Mouse (Mus musculus) hindbrain, embryonic 12.5 days (tissue): ENCODE data around the gene Mapk8. TPM values are rescaled to one million over a fixed set of nuclear protein-coding genes. Genes with fewer than 3 reads are reported as not detected.

Source experiments
- ATAC-seq: fragments of 200-750 bp; cut with Nextera tagmentation; 2 replicates; pipeline ENCODE4 v1.8.0; 2017; ENCODE audit warnings: moderate TSS enrichment; ENCODE audit not compliant: low FRiP score
- H3K27ac ChIP-seq: fragments of 300-500 bp; sonication (generic); 2 replicates; pipeline ENCODE4 v1.5.1; 2016; ENCODE audit warnings: mild to moderate bottlenecking
- H3K27me3 ChIP-seq: fragments of 300-500 bp; sonication (generic); 2 replicates; pipeline ENCODE4 v1.6.1; 2016; ENCODE audit warnings: mild to moderate bottlenecking
- H3K36me3 ChIP-seq: fragments of 300-500 bp; sonication (generic); 2 replicates; pipeline ENCODE4 v1.6.1; 2016; ENCODE audit warnings: mild to moderate bottlenecking
- H3K4me1 ChIP-seq: fragments of 300-500 bp; sonication (generic); 2 replicates; pipeline ENCODE4 v1.6.1; 2016
- H3K4me2 ChIP-seq: fragments of 300-500 bp; sonication (generic); replicated peaks from 2 replicates; pipeline ENCODE4 v1.6.1; 2016; ENCODE audit warnings: mild to moderate bottlenecking
- H3K4me3 ChIP-seq: fragments of 300-500 bp; sonication (generic); 2 replicates; pipeline ENCODE4 v1.5.1; 2016; ENCODE audit warnings: mild to moderate bottlenecking
- H3K9ac ChIP-seq: fragments of 300-500 bp; sonication (generic); 2 replicates; pipeline ENCODE4 v1.6.1; 2016; ENCODE audit warnings: mild to moderate bottlenecking, moderate library complexity
- H3K9me3 ChIP-seq: fragments of 300-500 bp; sonication (generic); replicated peaks from 2 replicates; pipeline ENCODE4 v1.6.1; 2016; ENCODE audit warnings: mild to moderate bottlenecking
- WGBS: fragments of 180-500 bp; shearing (Covaris S2); methylation state at CpG from one replicate; pipeline ENCODE4 v1.1.7; 2016; 5-methylcytosine and 5-hydroxymethylcytosine counted together
- polyA plus RNA-seq: library from polyadenylated mRNA; unstranded; fragments of >200 nt; fragmentation: Nextera tagmentation; extraction: Ambion mirVana; gene quantifications from 2 replicates; pipeline ENCODE4 v1.2.1, GENCODE M21; 2016

Gene Mapk8
- polyA plus RNA-seq, 1 experiment from 2014 or later, result 30.1 TPM

- no peak for ATAC-seq
- H3K9ac ChIP-seq, result no peak overlapping the region
- H3K27me3 ChIP-seq, result no peaks in the 10 kb centered on the region
- 88% methylated on average over 8 of the region's 8 CpGs for WGBS
- no peaks in the 10 kb centered on the region for H3K9me3 ChIP-seq
- no peak overlapping the region for H3K27ac ChIP-seq
- H3K4me3 ChIP-seq, result no peak overlapping the region
- H3K36me3 ChIP-seq, result no peaks in the 10 kb centered on the region
- no peak overlapping the region for H3K4me2 ChIP-seq
- peaks cover 21% of the 10 kb centered on the region for H3K4me1 ChIP-seq
Measured at GRCm38 (mm10) chr14:33358891-33359290, 88.1 kb downstream of the Mapk8 start.

- Histone ChIP-seq H3K4me2 (no peak overlapping the region), H3K4me1 (peaks cover 15% of the 10 kb centered on the region), H3K4me3 (no peak overlapping the region), H3K9ac (no peak overlapping the region), H3K9me3 (no peaks in the 10 kb centered on the region), H3K27ac (no peak overlapping the region), H3K27me3 (peaks cover 4% of the 10 kb centered on the region; the same call in 1 of the 2 replicates), H3K36me3 (no peaks in the 10 kb centered on the region)
- ATAC-seq, result no peak
- WGBS, result 83% methylated on average over 12 of the region's 12 CpGs
Measured at GRCm38 (mm10) chr14:33357600-33358368, 89.2 kb downstream of the Mapk8 start.

DNA sequence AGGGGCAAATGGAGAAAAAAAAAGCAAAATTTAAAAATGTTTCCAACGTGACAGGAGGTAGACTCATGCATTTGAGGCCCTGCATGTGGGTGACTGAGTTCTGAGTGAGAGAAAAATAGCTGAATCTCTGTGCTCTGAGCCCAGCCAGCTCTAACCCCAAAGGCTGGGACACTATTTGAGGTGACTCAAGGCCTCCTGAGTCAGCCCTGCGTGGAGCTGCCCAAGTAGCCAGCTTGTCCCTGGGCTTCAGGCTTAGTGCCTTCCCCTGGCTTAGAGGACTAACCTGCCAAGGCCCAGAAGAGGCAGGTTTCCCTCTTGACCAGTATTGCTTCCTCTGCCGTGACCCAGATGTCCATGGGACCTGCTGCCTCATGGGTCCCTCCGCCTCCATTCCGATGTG lies 91.7 kb downstream of the Mapk8 start:
- peaks cover 7% of the 10 kb centered on the region for H3K4me1 ChIP-seq
- WGBS, result 87% methylated on average over 5 of the region's 5 CpGs

GRCm38 (mm10) chr14:33352890-33353289 lies 94.1 kb downstream of the Mapk8 start:
- Histone ChIP-seq H3K9me3 (no peaks in the 10 kb centered on the region), H3K27me3 (peaks cover 47% of the 10 kb centered on the region), H3K4me1 (peaks cover 7% of the 10 kb centered on the region), H3K4me2 (no peak overlapping the region), H3K9ac (no peak overlapping the region), H3K27ac (no peak overlapping the region), H3K4me3 (no peak overlapping the region), H3K36me3 (no peaks in the 10 kb centered on the region)
- WGBS, result 77% methylated on average over 6 of the region's 6 CpGs
- ATAC-seq, result no peak

More for the DNA sequence above, 91.7 kb downstream of the Mapk8 start:
- H3K4me2 ChIP-seq, result no peak overlapping the region
- no peaks in the 10 kb centered on the region for H3K36me3 ChIP-seq
- H3K9ac ChIP-seq, result no peak overlapping the region
- no peak overlapping the region for H3K27ac ChIP-seq
- H3K27me3 ChIP-seq, result peaks cover 29% of the 10 kb centered on the region
- no peak overlapping the region for H3K4me3 ChIP-seq
- no peaks in the 10 kb centered on the region for H3K9me3 ChIP-seq
- no peak for ATAC-seq

GRCm38 (mm10) chr14:33351984-33352722 lies 94.8 kb downstream of the Mapk8 start:
- Histone ChIP-seq H3K9me3 (no peaks in the 10 kb centered on the region), H3K4me3 (no peak overlapping the region), H3K4me2 (no peak overlapping the region), H3K27ac (no peak overlapping the region), H3K27me3 (peaks cover 47% of the 10 kb centered on the region), H3K36me3 (no peaks in the 10 kb centered on the region), H3K4me1 (peaks cover 7% of the 10 kb centered on the region), H3K9ac (no peak overlapping the region)
- WGBS, result 69% methylated on average over 6 of the region's 6 CpGs
- ATAC-seq, result no peak

- Histone ChIP-seq H3K9ac (peak overlapping the region; percentile 51), H3K4me2 (peak overlapping the region; percentile 83), H3K27ac (no peak overlapping the region), H3K4me3 (peak overlapping the region; percentile 44), H3K4me1 (peaks cover 7% of the 10 kb centered on the region), H3K36me3 (no peaks in the 10 kb centered on the region), H3K27me3 (peaks cover 47% of the 10 kb centered on the region), H3K9me3 (no peaks in the 10 kb centered on the region)
- under 1% methylated on average over 33 of the region's 42 CpGs for WGBS
- ATAC-seq, result 0 out of 2 replicates have a peak, but pooled peaks have one; percentile 35
Measured at GRCm38 (mm10) chr14:33351019-33351418, 95.9 kb downstream of the Mapk8 start.

DNA sequence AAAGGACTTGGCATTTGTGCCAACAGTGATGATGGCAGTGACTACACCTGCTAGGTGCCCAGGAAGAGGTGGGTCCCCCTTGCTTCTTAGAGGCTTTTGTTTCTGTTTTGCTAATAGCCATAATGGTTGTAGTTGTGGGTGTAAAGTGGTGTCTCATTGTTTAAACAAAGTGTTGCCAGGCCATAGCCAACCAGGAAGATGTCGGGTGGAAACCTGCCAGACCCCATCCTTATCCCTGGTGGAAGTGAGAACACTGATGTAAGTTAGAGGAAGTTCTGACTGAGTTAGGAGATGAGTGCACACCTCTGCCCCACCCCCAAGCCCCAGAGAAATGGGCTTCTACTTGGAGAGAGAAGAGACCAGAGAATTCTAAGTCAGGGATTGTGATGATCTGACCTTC lies 98.8 kb downstream of the Mapk8 start:
- Histone ChIP-seq H3K9ac (no peak overlapping the region), H3K4me2 (no peak overlapping the region), H3K4me1 (peaks cover 7% of the 10 kb centered on the region), H3K27ac (no peak overlapping the region), H3K4me3 (no peak overlapping the region), H3K9me3 (no peaks in the 10 kb centered on the region), H3K36me3 (no peaks in the 10 kb centered on the region), H3K27me3 (peaks cover 47% of the 10 kb centered on the region)
- ATAC-seq, result no peak
- WGBS, result 83% methylated on average over 1 of the region's 1 CpGs

DNA sequence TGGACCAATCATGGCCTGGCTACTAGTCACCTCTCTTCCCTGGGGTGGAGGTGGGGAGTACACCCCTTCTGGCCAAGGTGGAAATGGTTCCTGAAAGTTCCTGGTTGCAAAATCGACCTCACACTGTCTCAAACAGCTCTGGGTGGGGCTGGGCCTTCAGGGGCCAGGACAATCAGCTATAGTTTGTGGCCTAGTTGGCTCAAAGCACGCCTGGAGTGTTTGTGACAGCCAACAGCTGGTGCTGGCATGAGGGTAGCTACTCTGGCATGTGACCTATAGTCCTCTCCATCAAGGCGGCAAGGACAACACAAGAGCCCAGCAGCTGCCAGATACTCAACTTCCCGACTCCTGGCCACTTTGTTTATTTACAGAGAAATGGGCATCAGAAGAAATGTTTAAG lies 99.2 kb downstream of the Mapk8 start:
- Histone ChIP-seq H3K36me3 (no peaks in the 10 kb centered on the region), H3K27ac (no peak overlapping the region)
- WGBS, result 64% methylated on average over 4 of the region's 4 CpGs

DNA sequence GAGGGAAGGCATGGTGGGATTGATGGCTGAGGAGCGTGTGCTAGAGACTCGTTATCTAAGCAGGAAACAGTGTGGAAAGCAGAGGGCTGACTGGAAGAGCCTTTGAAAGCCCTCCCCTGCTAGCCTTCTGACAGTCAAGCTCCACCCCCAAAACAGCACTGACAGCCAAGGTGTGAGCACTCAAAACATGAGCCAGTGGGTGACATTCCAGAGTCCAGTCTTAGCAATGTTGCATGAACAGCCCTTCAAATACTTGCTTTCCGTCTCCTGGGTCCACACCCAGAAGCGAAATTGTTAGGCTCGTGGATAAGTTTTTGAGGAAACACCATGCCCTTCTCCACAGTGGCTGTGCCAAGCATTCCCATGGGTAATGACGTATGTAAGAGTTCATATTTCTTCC lies 100.4 kb downstream of the Mapk8 start:
- Histone ChIP-seq H3K36me3 (no peaks in the 10 kb centered on the region), H3K9me3 (no peaks in the 10 kb centered on the region), H3K4me3 (no peak overlapping the region), H3K4me2 (no peak overlapping the region), H3K4me1 (peaks cover 7% of the 10 kb centered on the region), H3K9ac (no peak overlapping the region), H3K27me3 (peaks cover 31% of the 10 kb centered on the region), H3K27ac (no peak overlapping the region)
- 73% methylated on average over 6 of the region's 6 CpGs for WGBS
- ATAC-seq, result no peak

More for the DNA sequence above, 99.2 kb downstream of the Mapk8 start:
- Histone ChIP-seq H3K4me3 (no peak overlapping the region), H3K9me3 (no peaks in the 10 kb centered on the region), H3K27me3 (peaks cover 43% of the 10 kb centered on the region), H3K4me2 (no peak overlapping the region), H3K9ac (no peak overlapping the region), H3K4me1 (peaks cover 7% of the 10 kb centered on the region)
- no peak for ATAC-seq

GRCm38 (mm10) chr14:33343131-33343725 lies 103.7 kb downstream of the Mapk8 start:
- ATAC-seq, result no peak
- Histone ChIP-seq H3K9ac (no peak overlapping the region), H3K4me2 (no peak overlapping the region), H3K9me3 (no peaks in the 10 kb centered on the region), H3K4me1 (no peaks in the 10 kb centered on the region), H3K27ac (no peak overlapping the region), H3K36me3 (no peaks in the 10 kb centered on the region), H3K27me3 (no peaks in the 10 kb centered on the region), H3K4me3 (no peak overlapping the region)
- WGBS, result 86% methylated on average over 14 of the region's 14 CpGs

- Histone ChIP-seq H3K27me3 (no peaks in the 10 kb centered on the region), H3K4me3 (no peak overlapping the region), H3K4me1 (no peaks in the 10 kb centered on the region; the same call in 1 of the 2 replicates), H3K9ac (no peak overlapping the region), H3K27ac (no peak overlapping the region), H3K36me3 (no peaks in the 10 kb centered on the region), H3K4me2 (no peak overlapping the region), H3K9me3 (no peaks in the 10 kb centered on the region)
- no peak for ATAC-seq
- 75% methylated on average over 5 of the region's 5 CpGs for WGBS
Measured at GRCm38 (mm10) chr14:33338684-33339083, 108.3 kb downstream of the Mapk8 start.

- Histone ChIP-seq H3K27me3 (no peaks in the 10 kb centered on the region), H3K4me1 (no peaks in the 10 kb centered on the region; the same call in 1 of the 2 replicates), H3K9me3 (no peaks in the 10 kb centered on the region), H3K27ac (no peak overlapping the region), H3K4me2 (no peak overlapping the region), H3K36me3 (no peaks in the 10 kb centered on the region), H3K9ac (no peak overlapping the region), H3K4me3 (no peak overlapping the region)
- ATAC-seq, result no peak
- WGBS, result 66% methylated on average over 6 of the region's 6 CpGs
Measured at GRCm38 (mm10) chr14:33335733-33336132, 111.2 kb downstream of the Mapk8 start.
